Mouse (Mus musculus): ENCODE measurements around the gene Pitpnc1. TPM values are rescaled to one million over a fixed set of nuclear protein-coding genes. Genes with fewer than 3 reads are reported as not detected.
A peak's percentile ranks its signal among the peaks of the same experiment; 100 is the strongest.

The Pitpnc1 gene
- total RNA-seq, 1 experiment from 2014 or later = 42.8 TPM

- peak; percentile 60 for ATAC-seq (replicated peaks; ENCODE audit: low read depth, poor library complexity, severe bottlenecking)
Measured at GRCm38 (mm10) chr11:107339224-107339805, 131.2 kb downstream of the Pitpnc1 start.

GRCm38 (mm10) chr11:107337391-107338148 lies 132.9 kb downstream of the Pitpnc1 start:
- no peak for ATAC-seq (replicated peaks; ENCODE audit: low read depth, poor library complexity, severe bottlenecking)

- ATAC-seq (replicated peaks; ENCODE audit: low read depth, poor library complexity, severe bottlenecking) = no peak
Measured at GRCm38 (mm10) chr11:107335756-107336155, 134.7 kb downstream of the Pitpnc1 start.

DNA sequence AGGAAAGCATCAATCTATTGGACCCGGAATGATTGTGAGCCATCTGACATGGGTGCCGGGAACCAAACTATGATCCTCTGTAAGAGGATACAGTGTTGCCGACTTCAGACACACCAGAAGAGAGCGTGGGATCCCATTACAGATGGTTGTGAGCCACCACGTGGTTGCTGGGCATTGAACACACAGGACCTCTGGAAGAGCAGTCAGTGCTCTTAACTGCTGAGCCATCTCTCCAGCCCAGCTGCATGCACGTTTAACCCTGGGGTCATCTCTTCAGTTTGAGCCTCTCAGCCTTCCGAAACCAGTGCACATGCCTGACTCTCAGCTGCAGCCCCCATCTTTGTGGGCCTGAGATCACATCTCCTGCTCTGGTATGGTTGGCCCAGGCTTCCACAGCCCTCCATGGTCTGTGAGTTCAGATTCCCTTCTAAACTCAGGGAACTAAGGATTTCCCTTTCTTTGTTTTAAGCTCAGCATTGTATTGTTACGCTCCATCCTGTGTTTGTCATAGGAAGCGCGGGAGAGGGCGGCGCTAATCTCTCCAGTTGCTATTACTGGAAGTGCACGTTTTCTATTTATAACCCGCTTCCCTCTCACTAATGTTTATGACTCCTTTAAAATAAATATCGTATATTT lies 135.5 kb downstream of the Pitpnc1 start:
- ATAC-seq (replicated peaks; ENCODE audit: low read depth, poor library complexity, severe bottlenecking) = no peak

GRCm38 (mm10) chr11:107332905-107333304 lies 137.6 kb downstream of the Pitpnc1 start:
- no peak for ATAC-seq (replicated peaks; ENCODE audit: low read depth, poor library complexity, severe bottlenecking)

GRCm38 (mm10) chr11:107332332-107332731 lies 138.2 kb downstream of the Pitpnc1 start:
- no peak for ATAC-seq (replicated peaks; ENCODE audit: low read depth, poor library complexity, severe bottlenecking)

DNA sequence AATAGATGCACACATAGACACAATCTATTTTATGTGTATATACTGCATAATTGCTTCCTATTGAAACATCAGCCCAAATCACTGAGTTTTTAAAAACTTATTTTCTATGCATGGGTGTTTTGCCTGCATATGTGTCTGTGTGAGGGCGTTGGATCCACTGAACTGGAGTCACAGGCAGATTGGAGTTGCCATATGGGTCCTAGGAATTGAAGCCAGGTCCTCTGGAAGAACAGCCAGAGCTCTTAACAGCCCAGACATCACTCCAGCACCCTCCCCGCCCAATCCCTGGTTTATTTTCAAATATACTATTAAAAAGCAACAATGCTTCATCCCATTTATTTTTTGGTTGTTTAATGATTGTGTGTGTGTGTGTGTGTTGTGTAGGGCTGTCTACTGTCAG lies 139.1 kb downstream of the Pitpnc1 start:
- ATAC-seq (replicated peaks; ENCODE audit: low read depth, poor library complexity, severe bottlenecking) = no peak

GRCm38 (mm10) chr11:107327326-107327725 lies 143.2 kb downstream of the Pitpnc1 start:
- no peak for ATAC-seq (replicated peaks; ENCODE audit: low read depth, poor library complexity, severe bottlenecking)

- ATAC-seq (replicated peaks; ENCODE audit: low read depth, poor library complexity, severe bottlenecking) = no peak
Measured at GRCm38 (mm10) chr11:107325739-107326725, 144.5 kb downstream of the Pitpnc1 start.

- ATAC-seq (replicated peaks; ENCODE audit: low read depth, poor library complexity, severe bottlenecking) = no peak
Measured at GRCm38 (mm10) chr11:107325226-107325625, 145.3 kb downstream of the Pitpnc1 start.

DNA sequence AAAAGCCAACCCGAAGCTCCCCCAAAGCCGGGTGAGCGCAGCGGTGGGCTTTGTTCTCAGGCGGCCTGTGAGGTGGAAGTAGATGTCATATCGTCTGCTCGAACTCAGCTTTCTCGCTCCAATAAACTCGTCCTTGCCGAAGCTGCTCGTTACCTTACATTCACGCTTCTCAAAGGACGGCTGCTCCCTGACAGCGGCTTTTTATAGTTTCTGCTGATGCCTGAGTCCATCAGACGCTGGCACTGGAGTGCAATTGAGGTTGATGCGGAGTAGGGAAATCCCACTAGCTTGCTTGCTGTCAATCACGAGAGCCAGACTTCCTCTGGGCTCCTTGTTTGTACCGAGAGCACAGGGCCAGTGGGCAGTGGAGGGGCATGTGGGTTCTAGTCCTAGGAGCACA lies 147.3 kb downstream of the Pitpnc1 start:
- ATAC-seq (replicated peaks; ENCODE audit: low read depth, poor library complexity, severe bottlenecking) = no peak

DNA sequence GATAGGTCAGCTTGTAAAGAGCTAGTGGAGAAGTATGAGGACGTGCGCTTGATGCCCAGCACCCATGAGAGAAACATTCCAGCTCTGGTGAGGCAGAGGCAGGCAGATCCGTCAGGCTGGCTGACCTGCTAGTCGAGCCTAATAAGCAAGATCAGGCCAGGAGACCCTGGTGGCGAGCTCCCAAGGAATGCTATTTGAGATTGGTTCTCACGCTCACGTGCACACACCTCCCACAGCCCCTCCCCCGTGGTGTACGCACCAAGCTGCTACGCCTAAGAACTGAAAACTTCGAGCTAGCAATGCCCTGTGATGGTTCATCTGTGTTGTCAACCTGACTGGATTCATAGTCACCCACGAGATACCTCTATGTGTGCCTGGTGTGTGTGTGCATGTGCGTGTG lies 148.3 kb downstream of the Pitpnc1 start:
- no peak for ATAC-seq (replicated peaks; ENCODE audit: low read depth, poor library complexity, severe bottlenecking)

DNA sequence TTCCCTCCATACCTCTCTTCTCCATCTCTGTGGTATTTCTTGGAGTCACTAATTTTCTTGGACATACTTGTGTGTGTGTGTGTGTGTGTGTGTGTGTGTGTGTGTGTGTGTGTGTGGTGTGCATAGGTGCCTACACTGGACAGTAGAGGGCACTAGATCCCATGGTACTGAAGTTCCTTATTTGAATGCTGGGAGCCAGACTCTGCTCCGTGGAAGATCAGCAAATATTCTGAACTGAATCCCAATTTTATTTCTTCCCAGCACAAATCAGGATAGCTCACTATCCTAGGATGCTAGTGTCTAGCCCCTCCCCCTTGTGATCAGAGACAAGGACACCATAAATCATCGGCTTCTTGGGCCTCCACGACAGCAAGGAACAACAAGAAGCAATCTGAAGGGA lies 148.7 kb downstream of the Pitpnc1 start:
- ATAC-seq (replicated peaks; ENCODE audit: low read depth, poor library complexity, severe bottlenecking) = no peak

GRCm38 (mm10) chr11:107319861-107320260 lies 150.6 kb downstream of the Pitpnc1 start:
- no peak for ATAC-seq (replicated peaks; ENCODE audit: low read depth, poor library complexity, severe bottlenecking)

DNA sequence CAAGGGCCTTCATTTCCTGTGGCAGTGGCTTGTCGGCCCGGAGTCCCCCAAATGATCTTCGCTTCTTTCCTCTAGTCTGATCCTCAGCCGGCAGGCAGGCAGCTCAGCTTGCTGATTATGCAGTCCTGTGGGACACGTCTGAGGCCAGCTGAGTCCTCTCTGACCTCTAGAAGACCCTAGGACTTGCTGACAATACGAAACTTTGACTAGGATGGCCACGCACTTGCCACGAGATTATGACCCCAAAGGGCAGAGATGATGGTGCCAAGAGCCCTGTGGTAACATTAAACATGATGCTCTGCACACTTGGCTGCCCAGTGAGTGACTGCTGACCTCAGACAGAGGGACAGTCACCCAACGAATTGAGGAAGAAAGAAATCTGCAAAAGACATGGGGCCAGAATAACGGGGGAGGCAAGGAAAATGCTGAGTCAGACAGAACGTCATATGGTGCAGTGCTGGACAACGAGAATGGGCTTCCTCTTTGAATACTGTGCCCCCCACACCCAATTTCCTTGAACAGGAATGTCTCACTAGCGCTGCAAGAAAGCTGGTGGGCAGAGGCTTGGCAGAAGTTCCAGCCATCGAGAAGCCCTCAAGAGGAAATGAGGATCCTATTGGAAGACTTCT lies 152.7 kb downstream of the Pitpnc1 start:
- peak; percentile 28; the same call in 1 of the 2 replicates for ATAC-seq (replicated peaks; ENCODE audit: low read depth, poor library complexity, severe bottlenecking)

DNA sequence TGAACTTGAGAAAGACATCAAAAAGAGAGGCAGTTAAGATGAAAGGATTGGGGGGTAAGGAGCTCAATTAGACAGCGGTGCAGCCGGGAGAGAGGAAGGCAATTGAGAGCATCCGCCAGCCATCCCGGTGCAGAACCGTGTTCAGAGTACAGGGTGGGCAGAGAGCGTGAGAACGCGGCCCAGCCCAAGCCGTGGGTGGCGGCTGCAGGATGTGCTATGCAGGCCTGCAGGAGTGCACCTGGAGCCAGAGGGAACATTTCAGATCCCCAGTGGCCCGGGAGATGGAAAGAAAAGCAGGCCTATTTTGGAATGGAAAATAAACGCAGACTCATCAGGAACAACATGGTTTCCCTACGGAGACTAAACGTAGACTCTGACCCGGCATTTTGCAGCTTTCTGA lies 155.0 kb downstream of the Pitpnc1 start:
- no peak for ATAC-seq (replicated peaks; ENCODE audit: low read depth, poor library complexity, severe bottlenecking)

DNA sequence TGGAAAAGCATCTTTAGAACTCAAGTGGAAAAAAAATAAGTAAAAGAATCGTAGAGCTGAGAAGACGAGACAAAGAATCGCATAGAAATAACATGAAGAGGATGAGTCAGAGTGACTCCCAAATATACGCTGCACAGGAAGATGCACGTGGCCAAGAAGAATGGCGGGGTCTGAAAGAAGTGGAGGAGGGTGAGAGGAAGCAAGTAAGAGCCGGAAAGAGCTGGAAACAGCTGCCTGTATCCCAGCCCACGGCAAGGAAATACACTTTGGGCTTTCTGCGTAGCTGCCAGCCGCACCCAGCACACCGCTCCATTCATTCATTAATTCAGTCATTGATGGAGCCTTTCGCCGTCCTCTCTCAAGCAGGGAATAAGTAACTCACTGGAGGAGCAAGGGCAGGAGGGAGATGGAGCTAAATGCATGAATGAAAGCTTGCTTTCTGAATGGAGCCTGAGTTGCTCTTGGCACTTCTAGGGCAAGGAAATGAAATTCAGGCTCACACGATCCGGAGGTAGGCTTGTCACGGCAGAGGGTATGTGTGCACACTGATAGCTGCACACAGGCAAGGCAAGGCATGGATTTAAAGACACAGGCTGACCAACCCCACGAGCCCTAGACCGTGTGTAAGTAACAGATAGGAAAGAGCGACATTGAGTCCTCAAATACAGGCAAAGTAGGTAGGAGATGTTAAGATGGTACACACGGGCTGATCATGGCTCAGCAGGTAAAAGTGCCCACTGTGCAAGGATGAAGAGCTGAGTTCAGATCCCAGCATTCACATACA lies 160.0 kb downstream of the Pitpnc1 start:
- ATAC-seq (replicated peaks; ENCODE audit: low read depth, poor library complexity, severe bottlenecking) = no peak

DNA sequence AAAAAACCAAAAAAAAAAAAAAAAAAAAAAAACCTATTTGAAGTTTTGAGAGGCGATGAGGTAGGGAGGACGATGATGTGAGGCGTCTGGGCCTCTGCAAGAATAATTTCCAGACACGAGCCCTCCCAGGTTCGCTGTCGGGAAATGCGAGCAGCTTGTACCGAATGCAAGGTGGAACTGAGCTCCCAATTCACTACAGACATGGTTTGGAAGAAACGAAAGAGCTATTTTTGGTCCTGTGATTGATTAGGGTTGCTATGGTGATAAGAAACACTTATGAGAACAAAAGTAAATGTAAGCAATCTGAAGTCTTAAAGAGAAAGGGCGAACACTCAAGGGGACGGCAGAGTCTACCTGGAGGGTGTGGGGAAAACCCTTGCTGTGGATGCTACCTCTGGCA lies 164.3 kb downstream of the Pitpnc1 start:
- no peak for ATAC-seq (replicated peaks; ENCODE audit: low read depth, poor library complexity, severe bottlenecking)

- ATAC-seq (replicated peaks; ENCODE audit: low read depth, poor library complexity, severe bottlenecking) = no peak
Measured at GRCm38 (mm10) chr11:107302141-107302540, 168.4 kb downstream of the Pitpnc1 start.

Measured in common myeloid progenitor, adult 5-6 weeks (primary cell).